Mouse (Mus musculus): Measurements from ENCODE around the gene Tex52.
"Not testable (repeated sequence)": the region's sequence is repeated elsewhere in the genome, so short reads cannot be mapped to it uniquely, and the experiment has no call there.

Tex52 gene

GRCm38 (mm10) chr6:128380594-128381167 is 5.4 kb downstream of the Tex52 start:
- DNase-seq (ENCODE audit: low spot score in 2 of 2): not testable (repeated sequence)

DNA sequence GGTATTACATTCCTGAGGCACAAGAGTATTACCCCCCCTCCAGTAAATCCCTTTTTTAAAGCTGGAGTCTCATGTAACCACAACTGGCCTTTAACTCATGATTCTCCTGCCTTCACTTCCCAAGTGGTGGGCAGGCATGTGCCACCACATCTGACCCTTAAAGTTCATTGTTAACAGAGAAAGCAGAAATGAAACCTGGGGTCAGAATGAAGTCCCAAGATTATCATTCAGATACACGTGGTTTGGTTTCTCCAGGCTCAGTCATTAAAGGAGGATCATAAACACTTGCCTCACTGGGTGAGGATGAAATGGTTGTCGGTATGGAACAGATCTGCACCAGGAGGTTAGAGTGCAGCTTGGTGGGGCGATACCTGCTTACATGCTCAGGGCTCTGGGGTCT is 6.0 kb downstream of the Tex52 start:
- no peak for DNase-seq (ENCODE audit: low spot score in 2 of 2)

DNA sequence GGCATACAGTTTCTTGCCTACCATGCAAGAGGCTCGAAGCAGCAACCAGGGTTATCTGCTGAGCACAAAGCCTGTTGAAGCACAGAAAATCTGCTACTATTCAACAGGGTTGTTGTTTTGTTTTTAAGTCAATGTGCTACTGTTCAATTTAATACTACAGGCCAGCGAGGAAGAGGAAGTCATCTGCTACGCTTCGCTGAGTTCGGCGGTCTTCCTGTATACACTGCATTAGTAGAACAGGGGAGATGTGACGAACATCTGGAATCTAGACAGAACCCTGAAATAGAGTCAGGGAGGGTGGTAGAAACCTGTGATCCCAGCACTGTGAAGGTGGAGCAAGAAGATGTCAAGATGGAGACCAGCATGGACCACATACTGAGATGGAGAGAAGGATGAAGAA is 8.5 kb downstream of the Tex52 start:
- no peak for DNase-seq (ENCODE audit: low spot score in 2 of 2)

DNA sequence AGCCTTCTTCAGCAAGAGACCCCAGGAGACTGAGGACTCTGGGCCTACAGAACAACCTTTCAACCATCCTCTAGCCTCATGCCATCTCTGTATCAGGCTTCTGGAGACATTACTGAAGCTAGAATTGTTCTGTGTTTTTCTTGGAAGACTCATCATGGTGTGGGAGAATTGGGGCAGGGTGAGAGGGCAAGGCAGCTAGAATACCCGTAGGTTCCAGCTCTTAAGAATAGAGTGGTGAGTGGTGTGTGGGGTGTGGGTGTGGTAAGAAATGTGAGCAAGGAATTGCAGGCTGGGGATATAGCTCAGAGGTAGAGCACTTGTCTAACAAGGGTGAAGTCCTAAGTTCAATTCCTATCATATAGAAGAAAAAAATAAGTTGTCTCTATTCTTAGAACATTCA is 9.8 kb downstream of the Tex52 start:
- no peak for DNase-seq (ENCODE audit: low spot score in 2 of 2)

DNA sequence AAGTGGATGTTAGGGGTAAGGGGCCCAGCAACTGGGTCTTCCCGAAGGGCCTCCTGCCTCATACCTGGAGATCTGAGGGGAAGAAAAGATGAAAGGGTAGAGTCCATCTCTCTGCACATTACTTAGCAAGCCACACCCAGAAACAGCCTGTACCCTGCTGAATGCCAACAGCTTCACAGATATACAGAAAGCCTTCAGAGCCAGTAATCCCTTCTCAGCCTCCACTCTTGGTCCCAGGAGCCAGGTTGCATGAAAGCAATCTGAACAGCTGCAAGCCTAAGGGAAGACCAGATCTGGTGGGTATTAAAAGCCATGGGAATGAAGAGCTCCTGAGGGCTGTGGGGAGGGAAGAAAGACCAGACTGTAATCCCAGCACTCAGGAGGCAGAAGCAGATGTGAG is 13.9 kb downstream of the Tex52 start:
- DNase-seq (ENCODE audit: low spot score in 2 of 2): no peak

DNA sequence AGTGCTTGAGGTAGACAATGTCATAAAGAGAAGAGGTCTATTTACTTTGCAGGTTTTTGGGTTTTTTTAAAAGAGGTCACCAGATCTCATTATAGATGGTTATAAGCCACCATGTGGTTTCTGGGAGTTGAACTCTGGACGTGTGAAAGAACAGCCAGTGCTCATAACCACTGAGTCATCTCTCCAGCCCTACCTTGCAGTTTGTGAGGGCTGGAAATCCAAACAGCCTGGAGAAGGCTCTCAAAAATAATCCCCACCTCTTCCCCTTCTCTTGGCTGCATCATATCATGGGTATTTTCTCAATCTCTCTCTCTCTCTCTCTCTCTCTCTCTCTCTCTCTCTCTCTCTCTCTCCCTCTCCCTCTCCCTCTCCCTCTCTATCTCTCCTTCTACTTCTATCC is 15.4 kb downstream of the Tex52 start:
- DNase-seq (ENCODE audit: low spot score in 2 of 2): no peak

GRCm38 (mm10) chr6:128397574-128398261 is 22.5 kb downstream of the Tex52 start:
- DNase-seq (ENCODE audit: low spot score in 2 of 2): no peak

DNA sequence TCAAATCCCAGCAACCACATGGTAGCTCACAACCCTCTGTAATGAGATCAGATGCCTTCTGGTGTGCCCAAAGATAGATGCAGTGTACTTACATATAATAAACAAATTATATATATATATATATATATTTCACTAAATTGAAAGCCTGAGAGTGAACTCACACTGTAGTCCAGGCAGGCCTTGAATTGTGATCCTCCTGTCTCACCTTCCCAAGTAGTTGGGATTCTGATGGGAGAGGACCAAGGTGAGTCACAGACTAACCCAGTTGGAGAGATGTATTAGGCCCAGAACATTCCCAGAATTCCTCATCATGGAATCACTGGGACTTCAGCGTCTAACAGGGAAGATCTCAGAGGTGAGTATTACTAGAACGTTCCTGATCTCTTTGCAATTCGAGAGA is 23.7 kb downstream of the Tex52 start, which contains the start of gene Nrip2:
Gene Nrip2 (plus strand): TSS at position 301 of the 400 bp plus-strand sequence.
- DNase-seq (ENCODE audit: low spot score in 2 of 2): no peak

- no peak for DNase-seq (ENCODE audit: low spot score in 2 of 2)
These were observed 24.3 kb downstream of the Tex52 start for GRCm38 (mm10) chr6:128399421-128400185.

- DNase-seq (ENCODE audit: low spot score in 2 of 2): no peak
These were observed 29.5 kb downstream of the Tex52 start for GRCm38 (mm10) chr6:128404708-128405107.

- DNase-seq (ENCODE audit: low spot score in 2 of 2): no peak
These were observed 33.4 kb downstream of the Tex52 start for GRCm38 (mm10) chr6:128408544-128409125.

DNA sequence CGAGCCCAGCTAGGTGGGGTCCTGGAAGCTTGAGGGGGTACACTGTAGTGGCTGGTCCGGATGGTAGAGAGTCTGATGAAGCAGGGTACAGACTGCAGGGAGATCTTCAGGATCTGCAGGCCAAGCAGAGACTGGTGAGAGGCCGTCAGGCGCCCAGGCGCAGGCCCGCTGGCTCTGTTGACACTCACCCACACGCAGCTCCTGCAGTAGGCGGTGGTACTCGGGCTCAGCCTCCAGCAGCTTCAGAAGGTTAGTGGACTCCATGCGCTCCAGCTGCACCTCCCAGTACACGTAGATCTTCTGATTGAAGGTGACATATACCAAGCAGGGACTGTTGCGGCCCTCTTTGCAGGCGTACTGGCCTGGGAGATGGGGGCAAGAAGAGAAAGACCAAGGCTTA is 35.0 kb downstream of the Tex52 start:
- no peak for DNase-seq (ENCODE audit: low spot score in 2 of 2)

- peak; percentile 42 to 74 for DNase-seq (ENCODE audit: low spot score in 2 of 2)
These were observed 35.9 kb downstream of the Tex52 start for GRCm38 (mm10) chr6:128411115-128411514.

GRCm38 (mm10) chr6:128416169-128416568 is 40.9 kb downstream of the Tex52 start:
- no peak for DNase-seq (ENCODE audit: low spot score in 2 of 2)

DNA sequence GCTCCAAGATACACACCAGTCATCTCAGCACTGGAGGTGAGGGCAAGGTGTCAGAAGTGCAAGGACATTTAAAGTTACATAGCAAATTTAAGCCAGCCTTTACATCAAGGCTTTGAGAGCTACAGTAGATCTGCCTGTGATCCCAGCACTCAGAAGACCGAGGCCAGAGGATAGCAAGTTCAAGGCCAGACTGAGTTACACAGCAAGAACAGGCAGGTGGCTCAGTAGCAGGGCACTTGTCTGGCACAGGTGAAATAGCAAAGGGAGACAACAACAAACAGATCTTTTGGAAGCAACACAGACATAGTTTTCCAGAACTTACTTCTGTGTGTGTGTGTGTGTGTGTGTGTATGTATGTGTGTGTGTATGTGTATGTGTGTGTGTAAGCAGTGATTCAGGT is 42.8 kb downstream of the Tex52 start:
- DNase-seq (ENCODE audit: low spot score in 2 of 2): no peak

DNA sequence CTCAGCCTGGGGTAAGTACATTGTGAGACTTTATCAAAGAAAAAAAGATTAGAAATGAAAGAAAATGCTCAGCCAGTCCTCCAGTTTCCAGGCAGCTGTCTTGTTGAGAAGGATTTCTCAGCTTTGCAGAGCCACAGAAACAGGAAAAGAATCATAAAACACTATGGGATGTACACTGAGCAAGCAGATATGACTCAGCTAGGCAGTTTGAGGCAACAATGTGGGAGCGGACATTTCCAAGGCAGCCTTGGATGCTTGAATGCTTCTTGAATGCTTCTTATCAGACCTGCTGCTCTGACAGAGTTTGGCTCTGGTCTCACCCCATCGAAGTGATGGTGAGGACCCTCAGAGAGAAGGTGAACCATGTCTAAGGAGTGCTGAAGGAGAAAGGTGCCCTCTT is 45.8 kb downstream of the Tex52 start:
- no peak for DNase-seq (ENCODE audit: low spot score in 2 of 2)

GRCm38 (mm10) chr6:128421480-128421879 is 46.2 kb downstream of the Tex52 start:
- DNase-seq (ENCODE audit: low spot score in 2 of 2): no peak

- DNase-seq (ENCODE audit: low spot score in 2 of 2): no peak
These were observed 48.4 kb downstream of the Tex52 start for GRCm38 (mm10) chr6:128423496-128424268.

- DNase-seq (ENCODE audit: low spot score in 2 of 2): peak; percentile 92 to 93
These were observed 49.2 kb downstream of the Tex52 start, which contains the start of gene Itfg2 for GRCm38 (mm10) chr6:128424269-128425019. Gene Itfg2, minus strand, starts transcription at chr6:128424931.

- no peak for DNase-seq (ENCODE audit: low spot score in 2 of 2)
These were observed 49.8 kb downstream of the Tex52 start for GRCm38 (mm10) chr6:128425046-128425445.

GRCm38 (mm10) chr6:128427571-128427970 is 52.3 kb downstream of the Tex52 start:
- DNase-seq (ENCODE audit: low spot score in 2 of 2): no peak
